Mouse (Mus musculus) kidney, postnatal 25 days (tissue): Measurements from ENCODE around the gene Fggy.
A peak's percentile ranks its signal among the peaks of the same experiment; 100 is the strongest.

Source experiments
- DNase-seq, 2 experiments: peaks; one replicate each; pipeline ENCODE4 v3.0.0; 2021; ENCODE audit warnings: mixed read lengths in 2 of 2

Gene Fggy

GRCm38 (mm10) chr4:95862781-95863499 is 305.6 kb downstream of the Fggy start:
- DNase-seq, result peak in 1 of 2 experiments; percentile 25

DNA sequence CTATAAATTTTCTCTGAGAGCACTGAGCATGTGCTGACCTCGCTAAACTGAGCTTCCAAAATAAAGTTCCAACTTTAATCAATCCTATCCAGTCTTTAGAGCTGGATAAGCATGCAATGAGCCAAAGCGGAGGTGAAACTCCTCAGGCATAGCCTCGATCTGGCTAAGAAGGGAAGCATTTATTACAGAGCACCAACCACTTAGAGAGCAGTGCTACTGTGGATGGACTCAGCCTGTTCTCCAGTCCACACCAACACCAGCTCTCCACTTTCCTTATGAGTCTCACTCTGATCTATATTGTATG is 306.1 kb downstream of the Fggy start:
- no peak for DNase-seq

DNA sequence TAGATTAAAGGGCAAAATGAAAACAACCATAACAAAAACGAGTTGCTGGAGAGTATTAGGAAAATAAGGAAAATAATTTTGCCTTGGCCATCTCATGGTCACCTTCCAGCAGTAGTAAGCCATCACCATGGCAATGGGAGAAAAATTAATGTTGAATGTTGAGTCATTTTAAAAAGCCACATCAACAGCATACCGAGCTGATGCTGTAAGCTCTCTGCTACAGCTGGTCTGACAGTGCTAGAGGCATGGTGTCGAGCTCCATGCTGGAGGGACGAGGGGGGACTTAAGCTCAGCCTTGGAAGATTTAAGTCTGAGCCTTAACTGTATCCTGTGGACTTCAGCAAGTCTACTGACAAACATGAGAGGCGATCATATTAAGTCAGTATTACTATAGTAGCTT is 307.9 kb downstream of the Fggy start:
- no peak for DNase-seq

DNA sequence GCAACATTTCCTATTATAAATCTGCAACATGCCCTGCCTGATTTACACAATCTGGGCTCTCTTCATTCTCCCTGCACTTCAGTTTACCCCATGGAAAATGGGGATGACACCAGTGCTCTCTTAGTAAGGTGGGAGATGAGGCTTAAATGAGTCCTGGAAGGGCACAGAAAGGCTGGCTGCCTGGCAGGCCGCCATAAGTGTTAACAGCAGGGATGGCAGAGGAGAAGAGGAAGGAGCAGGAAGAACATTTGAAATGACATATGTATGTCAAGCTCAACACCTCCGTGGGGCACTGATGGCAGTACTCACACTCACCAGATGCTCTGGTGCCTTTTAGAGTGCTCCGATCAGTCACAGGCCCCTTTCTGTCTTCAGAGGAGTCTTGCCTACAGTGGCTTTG is 308.6 kb downstream of the Fggy start:
- DNase-seq, result no peak

DNA sequence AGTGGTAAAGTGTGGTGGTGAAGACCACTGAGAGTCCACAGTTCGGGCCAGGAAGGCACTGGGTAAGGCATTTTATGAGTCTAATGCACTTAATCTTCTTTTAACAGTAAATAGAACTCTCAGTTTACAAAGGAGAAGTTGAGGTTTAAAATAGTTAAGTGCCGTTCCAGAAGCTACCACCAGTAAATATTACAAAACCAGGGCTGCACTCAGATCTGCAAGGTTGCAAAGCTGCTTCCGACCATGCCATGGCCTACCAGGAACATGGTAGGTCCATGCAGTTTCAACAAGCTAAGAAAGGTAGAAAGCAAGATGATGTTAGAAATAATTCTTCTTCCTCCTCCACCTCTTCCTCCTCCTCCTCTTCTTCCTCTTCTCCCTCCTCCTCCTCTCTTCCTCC is 309.8 kb downstream of the Fggy start:
- DNase-seq, result no peak

DNA sequence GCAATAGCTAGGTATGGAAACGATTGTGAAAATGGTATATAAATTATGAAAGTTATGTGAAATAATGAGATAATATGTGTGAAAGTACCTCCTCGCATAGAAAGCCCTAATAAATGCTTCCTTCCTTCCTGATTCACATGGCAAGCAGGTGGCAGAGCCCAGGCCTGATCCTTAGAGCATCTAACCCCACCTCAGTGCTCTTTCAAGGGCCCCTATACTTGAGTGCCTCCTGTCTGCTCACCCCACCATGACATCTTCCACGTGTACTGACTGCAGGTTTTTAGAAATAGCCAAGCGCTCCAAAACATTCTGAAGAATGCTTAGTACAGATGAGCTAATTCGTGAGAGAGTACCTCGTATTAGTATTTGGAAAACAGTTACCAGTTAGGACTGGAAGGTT is 311.0 kb downstream of the Fggy start:
- no peak for DNase-seq

- peak in 1 of 2 experiments; percentile 65 for DNase-seq
Observed at GRCm38 (mm10) chr4:95871216-95871881, 314.0 kb downstream of the Fggy start.

GRCm38 (mm10) chr4:95875896-95876295 is 318.6 kb downstream of the Fggy start:
- DNase-seq, result no peak

- DNase-seq, result no peak
Observed at GRCm38 (mm10) chr4:95877436-95877835, 320.1 kb downstream of the Fggy start.

DNA sequence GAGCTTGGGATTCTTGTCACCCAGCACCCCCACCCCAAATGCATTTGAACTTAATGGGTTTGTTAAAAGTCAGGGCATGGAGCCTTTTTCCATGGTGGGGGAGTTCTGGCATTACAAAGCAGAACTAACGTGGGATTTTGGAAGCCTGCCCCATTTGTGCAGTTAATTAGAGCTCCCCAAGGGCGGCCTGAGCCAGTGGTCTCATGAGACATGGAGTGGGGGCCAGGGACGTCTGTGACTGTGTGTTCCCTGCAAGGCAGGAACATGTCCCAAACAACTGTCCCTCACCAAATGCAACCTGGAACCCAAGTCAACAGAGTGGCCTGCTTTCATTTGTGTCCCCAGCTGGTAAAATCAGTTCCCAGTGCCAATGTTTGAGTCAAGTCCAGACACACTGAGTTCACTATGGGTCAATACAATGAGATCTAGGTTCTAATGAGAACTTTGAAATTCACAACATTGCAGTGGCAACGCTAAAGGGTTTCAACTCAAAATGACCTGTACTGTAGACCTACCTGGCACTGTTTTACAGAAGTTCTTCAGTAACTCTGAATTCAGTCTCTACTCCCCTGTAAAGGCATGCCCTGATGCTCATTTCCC is 324.5 kb downstream of the Fggy start:
- no peak for DNase-seq

DNA sequence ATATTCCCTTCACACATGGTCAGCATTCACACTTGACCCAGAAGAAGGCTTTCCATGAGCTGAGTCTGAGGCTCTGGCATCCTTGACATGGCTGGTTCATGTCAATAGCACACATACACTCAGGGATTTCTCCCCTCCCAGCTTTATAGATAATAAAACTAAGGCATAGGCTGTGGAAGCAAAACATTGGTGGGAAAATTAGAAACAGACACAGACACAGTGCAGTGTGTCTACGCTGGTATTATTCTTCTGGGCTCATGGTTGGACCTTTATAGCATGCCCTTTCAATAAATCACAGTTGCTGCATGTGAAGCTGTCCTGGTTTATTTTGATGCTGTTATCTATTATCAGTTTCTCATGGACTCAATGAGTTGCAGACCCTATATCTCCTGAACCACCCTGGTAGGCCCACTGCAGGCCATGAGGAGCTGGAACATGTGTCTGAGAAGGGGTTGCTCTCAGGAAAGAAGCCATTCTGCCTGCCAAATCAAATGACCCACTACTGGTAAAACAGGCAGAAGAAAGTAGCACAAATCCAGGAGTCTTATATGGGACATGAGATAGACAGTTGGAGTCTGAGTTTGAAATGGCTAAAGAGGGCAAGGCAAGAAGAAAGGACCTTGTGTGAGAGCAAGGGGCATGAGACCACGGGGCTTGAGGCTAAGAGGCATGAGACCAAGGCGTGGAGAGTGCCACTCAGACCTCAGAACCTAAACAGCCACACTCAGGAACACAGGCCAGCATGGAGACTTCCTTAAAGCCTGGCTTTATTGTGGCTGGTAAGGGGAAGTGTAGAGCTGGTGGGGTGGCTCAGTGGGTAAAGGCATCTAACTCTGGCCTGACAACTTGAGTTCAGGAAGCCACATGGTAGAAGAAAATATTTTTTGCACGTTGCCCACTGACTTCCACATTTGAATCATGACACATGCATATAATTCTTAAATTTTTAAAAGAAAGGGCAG is 327.2 kb downstream of the Fggy start:
- no peak for DNase-seq

DNA sequence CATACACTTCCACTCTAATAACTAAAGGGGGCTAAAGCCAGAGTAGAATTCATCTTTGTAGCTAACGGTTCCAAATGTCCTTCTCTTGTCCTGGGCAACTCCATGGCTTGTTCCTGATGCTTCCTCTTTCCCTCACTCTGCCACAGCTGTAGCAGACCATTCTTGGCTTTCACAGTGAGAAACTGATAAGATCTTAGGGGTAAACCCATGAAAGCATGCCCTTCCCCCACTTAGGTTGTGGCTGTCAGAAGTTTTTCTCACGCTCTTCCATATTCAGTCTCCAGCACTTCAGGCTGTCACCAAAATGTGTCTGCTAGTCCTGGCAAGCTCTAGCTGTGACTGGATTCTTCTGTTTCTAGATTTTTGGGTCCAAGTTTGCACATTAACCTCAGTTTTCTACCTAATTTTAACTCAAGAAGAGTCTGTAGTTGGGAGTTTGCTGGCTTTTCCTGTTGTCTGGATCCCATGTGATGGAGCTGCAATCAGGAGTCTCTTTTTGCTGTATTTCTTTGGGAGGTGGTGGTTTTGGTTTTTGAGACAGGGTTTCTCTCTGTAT is 338.0 kb downstream of the Fggy start:
- no peak for DNase-seq

DNA sequence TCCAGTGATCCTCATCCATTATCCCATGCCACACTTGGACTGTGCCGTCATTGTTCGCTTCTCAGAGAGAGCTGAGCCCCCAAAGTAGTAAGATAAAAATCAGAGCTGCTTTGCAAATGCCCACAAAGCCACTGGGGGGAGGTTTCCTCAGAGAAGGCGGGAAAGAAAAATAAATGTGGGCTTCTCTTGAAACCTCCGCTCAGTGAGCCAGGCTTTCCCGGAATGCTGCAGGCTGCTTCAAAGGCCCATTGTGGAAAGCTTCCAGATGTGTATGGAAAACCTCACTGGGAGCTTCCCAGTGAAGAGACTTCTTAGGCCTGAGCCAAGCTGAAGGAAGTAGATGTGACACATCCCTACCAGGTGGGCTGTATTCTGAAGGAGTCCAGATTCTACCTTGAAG is 339.3 kb downstream of the Fggy start:
- no peak for DNase-seq

DNA sequence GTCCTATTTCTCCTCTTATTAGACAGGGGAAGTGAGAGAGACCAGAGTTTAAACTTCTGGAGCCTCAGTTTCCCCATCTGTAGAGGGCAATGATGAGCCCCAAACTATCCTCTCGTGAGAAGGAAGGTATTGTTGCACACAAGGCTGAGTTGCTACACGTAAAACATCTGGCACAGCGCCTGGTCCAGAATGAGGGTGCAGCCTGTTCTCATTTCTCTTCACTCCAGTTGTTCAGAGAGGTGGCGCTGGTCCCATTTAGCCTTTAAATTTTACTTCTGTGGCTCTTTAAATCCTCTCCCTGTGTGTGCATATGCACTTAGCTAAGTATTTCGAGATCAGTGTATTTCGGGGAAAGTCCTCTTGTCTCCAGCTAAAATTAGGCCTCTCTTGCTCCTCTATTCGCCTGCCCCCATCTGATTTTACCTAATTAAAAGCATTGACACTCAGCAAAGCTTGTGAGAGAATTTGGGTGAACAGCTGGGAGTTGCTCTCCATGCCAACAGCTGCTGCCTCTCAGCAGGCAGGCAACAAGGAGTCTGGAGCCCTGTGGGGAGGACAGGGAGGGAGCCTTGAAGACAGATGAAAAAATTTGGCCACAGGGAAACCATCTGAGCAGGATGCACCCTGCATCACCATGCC is 340.0 kb downstream of the Fggy start:
- DNase-seq, result peak in 1 of 2 experiments; percentile 10

- no peak for DNase-seq
Observed at GRCm38 (mm10) chr4:95898714-95899113, 341.4 kb downstream of the Fggy start.

GRCm38 (mm10) chr4:95899926-95900712 is 342.8 kb downstream of the Fggy start:
- DNase-seq, result no peak

DNA sequence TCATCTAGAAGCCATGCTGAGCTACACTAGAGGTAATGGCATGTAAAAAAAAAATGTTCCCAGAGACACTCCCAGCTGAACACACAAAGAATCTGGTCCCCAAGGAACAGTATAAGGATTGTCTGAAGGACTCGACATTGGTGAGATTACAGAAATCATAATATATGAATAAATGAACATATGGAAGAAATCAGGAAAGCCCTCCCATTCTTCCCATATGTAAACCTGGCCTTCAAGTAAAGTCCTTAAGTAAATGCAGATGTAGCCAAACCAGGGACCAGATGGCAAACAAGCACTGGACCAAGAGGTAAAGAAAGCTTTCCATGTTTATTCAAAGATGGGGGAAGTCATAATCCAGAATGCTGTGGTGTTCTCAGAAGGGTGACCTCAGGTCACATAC is 343.5 kb downstream of the Fggy start:
- no peak for DNase-seq

GRCm38 (mm10) chr4:95906141-95906540 is 348.8 kb downstream of the Fggy start:
- DNase-seq, result no peak

DNA sequence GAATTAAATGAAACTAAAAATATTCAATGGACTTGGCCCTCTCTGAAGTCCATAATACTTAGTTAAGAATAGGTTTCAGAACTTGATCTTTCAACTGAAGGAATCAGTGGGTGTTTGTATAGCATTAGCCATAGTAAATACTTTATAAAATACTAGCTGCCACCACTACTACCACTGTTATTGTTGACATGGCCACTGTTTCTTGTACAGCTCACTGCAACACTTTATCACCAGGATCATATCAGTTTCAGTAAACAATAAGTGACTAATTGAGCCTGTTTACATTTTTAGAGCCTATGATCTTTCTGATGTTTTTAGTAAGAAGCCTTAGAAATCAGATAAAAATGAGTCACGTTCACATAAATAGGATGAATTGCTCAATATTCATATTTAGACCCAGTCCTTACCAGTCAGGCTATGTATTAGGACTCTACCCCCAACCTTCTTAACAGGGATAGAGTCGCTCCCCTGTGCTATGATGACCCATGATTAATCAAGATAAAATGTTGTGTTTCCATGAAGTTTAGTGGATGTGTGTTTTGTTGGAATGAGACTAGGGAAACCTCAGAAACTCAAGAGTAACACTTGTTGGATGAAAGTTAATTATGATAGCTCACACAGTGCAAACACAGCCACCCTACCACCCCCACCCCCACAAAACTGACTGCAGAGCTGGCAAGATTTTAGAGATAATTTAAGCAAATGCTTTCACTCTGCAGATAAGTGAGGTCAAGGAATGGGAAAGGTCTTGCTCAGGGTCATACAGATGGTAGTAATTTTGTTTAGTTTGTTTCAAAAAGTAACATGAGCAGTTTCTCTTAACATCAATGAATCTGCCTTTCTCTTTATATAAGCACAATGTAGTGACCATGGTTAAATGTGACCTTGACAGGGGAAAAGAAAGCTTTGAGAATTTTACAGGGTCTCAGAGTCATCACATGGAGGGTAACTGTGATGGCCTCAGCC is 352.7 kb downstream of the Fggy start:
- no peak for DNase-seq

DNA sequence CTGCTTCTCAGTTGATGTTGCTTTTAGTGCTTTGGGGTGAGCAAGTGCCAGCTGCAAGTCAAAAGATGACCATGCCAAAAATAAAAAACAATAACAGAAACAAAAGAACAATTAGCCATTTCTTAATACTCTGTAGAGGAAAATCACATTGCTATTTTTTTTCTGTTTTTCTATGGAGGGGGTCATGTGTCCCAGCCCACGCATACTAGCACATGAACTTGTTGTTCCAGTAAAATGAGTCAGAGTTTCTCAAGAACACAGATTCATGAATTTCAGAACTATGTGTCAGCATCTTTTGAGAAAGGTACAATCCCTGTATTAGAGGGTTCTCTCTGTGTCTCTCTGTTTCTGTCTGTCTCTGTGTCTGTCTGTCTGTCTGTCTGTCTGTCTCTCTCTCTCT is 355.7 kb downstream of the Fggy start:
- no peak for DNase-seq
